Mouse (Mus musculus) layer of hippocampus, adult 11-12 months (tissue): ENCODE results near the gene Pcp4.

ENCODE experiments used
- DNase-seq: peaks from one replicate; pipeline ENCODE4 v3.0.0; 2022; ENCODE audit warnings: low spot score

Gene Pcp4

DNA sequence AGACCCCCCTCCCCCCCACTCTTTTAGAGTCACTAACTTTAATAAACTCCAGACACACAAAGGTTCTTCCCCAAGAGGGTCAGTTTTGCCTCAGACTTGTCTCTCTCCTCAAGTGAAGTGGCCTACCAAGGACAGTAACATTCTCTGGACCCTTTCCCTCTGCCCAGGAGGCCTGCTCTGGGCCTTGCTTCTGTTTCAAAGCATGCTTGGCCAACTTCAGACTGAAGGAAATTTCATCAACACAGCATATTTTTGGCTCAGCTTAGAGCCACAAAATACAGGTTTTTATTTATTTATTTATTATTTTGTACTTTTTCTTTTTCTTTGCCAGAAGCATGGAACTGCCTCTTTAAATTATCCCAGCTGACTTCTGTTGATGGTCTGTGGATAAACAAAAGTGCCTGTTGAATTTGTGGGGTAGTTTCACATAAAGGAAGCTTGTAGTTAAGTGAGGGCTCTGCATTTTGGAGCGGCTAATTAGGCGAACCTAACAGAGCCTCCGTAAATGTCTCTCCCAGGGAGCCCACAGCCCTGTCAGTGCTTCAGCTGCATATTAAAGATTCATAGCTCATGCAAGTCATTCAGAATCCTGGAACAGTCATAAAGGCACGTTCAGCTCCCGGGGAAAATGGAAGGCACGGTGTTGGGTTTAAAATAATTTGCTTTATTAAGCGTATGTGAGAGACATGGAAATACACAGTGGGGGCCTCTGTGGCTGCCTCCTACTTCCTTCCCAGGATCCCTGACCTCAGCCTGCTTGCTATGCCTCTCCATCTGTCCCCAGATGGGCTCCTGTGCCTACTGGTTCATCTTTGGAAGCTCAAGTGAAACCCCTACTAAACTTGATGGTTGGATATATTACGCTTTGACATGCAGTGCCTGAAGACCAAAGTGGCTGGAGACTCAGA is 96.2 kb downstream of the Pcp4 start:
- no peak for DNase-seq

DNA sequence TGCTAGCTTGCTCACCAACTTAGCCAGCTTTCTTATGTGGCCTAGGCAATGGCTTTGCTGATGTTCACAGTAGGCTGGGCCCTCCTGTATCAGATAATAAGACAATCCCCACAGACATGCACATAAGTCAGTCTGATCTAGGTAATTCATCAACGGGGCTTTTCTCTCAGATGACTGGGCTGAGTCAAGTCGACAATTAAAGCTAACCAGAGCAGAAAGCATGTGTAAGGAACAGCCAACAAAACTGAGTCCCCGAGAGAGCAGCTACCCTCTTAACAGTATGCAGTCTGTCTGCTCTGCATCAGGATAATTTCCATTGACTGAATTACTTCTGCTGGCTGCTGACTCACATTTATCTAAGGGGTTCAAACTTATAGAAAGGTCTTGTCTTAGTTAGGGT is 100.0 kb downstream of the Pcp4 start:
- no peak for DNase-seq
